Mouse (Mus musculus): Measurements from ENCODE around the gene Allc. TPM values are rescaled to one million over a fixed set of nuclear protein-coding genes. Genes with fewer than 3 reads are reported as not detected.

Gene Allc
- total and polyA plus RNA-seq, 3 experiments, result not detected

Other genes with a start within 250 kb of the Allc start
- not detected in 2 replicates for gene Dcdc2c, start 30.1 kb downstream of the Allc start, total RNA-seq (2012; rRNA removed)
- gene Dcdc2c, start 30.1 kb downstream of the Allc start, total RNA-seq (2014; rRNA removed), result not detected in 2 replicates
- gene Dcdc2c, start 30.1 kb downstream of the Allc start, polyA plus RNA-seq (2012; ENCODE audit: insufficient read length, low read depth), result not detected in 2 replicates
- gene Colec11, start 40.9 kb upstream of the Allc start, total RNA-seq (2012; rRNA removed), result not detected in 2 replicates
- not detected in 2 replicates for gene Colec11, start 40.9 kb upstream of the Allc start, total RNA-seq (2014; rRNA removed)
- not detected in 2 replicates for gene Colec11, start 40.9 kb upstream of the Allc start, polyA plus RNA-seq (2012; ENCODE audit: insufficient read length, low read depth)
- 2,570 and 2,803 TPM in 2 replicates for gene Rps7, start 53.4 kb upstream of the Allc start, total RNA-seq (2012; rRNA removed)
- gene Rps7, start 53.4 kb upstream of the Allc start, total RNA-seq (2014; rRNA removed), result 2,791 and 3,047 TPM in 2 replicates
- 753 and 994 TPM in 2 replicates for gene Rps7, start 53.4 kb upstream of the Allc start, polyA plus RNA-seq (2012; ENCODE audit: insufficient read length, low read depth)
- 31.1 and 31.6 TPM in 2 replicates for gene Rnaseh1, start 67.1 kb upstream of the Allc start, total RNA-seq (2012; rRNA removed)
- gene Rnaseh1, start 67.1 kb upstream of the Allc start, total RNA-seq (2014; rRNA removed), result 33.8 and 34.9 TPM in 2 replicates
- 33.4 and 36.3 TPM in 2 replicates for gene Rnaseh1, start 67.1 kb upstream of the Allc start, polyA plus RNA-seq (2012; ENCODE audit: insufficient read length, low read depth)
- gene Adi1, start 92.7 kb upstream of the Allc start, total RNA-seq (2012; rRNA removed), result 25.3 and 27.7 TPM in 2 replicates
- gene Adi1, start 92.7 kb upstream of the Allc start, total RNA-seq (2014; rRNA removed), result 32.3 and 37.5 TPM in 2 replicates
- 58.3 and 74.6 TPM in 2 replicates for gene Adi1, start 92.7 kb upstream of the Allc start, polyA plus RNA-seq (2012; ENCODE audit: insufficient read length, low read depth)
- gene Trappc12, start 167.9 kb upstream of the Allc start, total RNA-seq (2012; rRNA removed), result 31.0 and 33.9 TPM in 2 replicates
- 28.7 and 28.9 TPM in 2 replicates for gene Trappc12, start 167.9 kb upstream of the Allc start, total RNA-seq (2014; rRNA removed)
- gene Trappc12, start 167.9 kb upstream of the Allc start, polyA plus RNA-seq (2012; ENCODE audit: insufficient read length, low read depth), result 20.9 and 26.7 TPM in 2 replicates
- gene Eipr1, start 169.3 kb upstream of the Allc start, total RNA-seq (2012; rRNA removed), result 35.4 and 36.2 TPM in 2 replicates
- 32.4 and 34.4 TPM in 2 replicates for gene Eipr1, start 169.3 kb upstream of the Allc start, total RNA-seq (2014; rRNA removed)
- gene Eipr1, start 169.3 kb upstream of the Allc start, polyA plus RNA-seq (2012; ENCODE audit: insufficient read length, low read depth), result 33.3 and 38.6 TPM in 2 replicates

All from CH12.LX (cell line).